Mouse (Mus musculus): ENCODE results near the gene Parvb. TPM values are rescaled to one million over a fixed set of nuclear protein-coding genes. Genes with fewer than 3 reads are reported as not detected.
"Not testable (repeated sequence)": the region's sequence is repeated elsewhere in the genome, so short reads cannot be mapped to it uniquely, and the experiment has no call there.

Gene Parvb
- polyA plus RNA-seq, 1 experiment from 2014 or later: 2.8 TPM

GRCm38 (mm10) chr15:84280309-84280708 lies 48.5 kb downstream of the Parvb start:
- 70% methylated on average over 8 of the region's 8 CpGs for WGBS
- Histone ChIP-seq H3K4me2 (replicated peaks; ENCODE audit: low read depth) (no peak overlapping the region), H3K27ac (ENCODE audit: low read depth, low read length) (no peak overlapping the region), H3K9me3 (ENCODE audit: control insufficient read depth) (no peaks in the 10 kb centered on the region), H3K4me1 (replicated peaks; ENCODE audit: control insufficient read depth, insufficient read depth, low read length) (no peaks in the 10 kb centered on the region), H3K9ac (ENCODE audit: low read depth, low read length) (no peak overlapping the region), H3K4me3 (ENCODE audit: low read depth, low read length) (no peak overlapping the region), H3K27me3 (replicated peaks; ENCODE audit: control insufficient read depth, insufficient read depth, low read length) (no peaks in the 10 kb centered on the region), H3K36me3 (ENCODE audit: control insufficient read depth, insufficient read depth) (no peaks in the 10 kb centered on the region)
- ATAC-seq: no peak
- TF ChIP-seq CTCF (IDR thresholded peaks at IDR 0.05; ENCODE audit: low read depth): no peak

- 83% methylated on average over 11 of the region's 11 CpGs for WGBS
Measured at GRCm38 (mm10) chr15:84280712-84281347, 49.0 kb downstream of the Parvb start.

DNA sequence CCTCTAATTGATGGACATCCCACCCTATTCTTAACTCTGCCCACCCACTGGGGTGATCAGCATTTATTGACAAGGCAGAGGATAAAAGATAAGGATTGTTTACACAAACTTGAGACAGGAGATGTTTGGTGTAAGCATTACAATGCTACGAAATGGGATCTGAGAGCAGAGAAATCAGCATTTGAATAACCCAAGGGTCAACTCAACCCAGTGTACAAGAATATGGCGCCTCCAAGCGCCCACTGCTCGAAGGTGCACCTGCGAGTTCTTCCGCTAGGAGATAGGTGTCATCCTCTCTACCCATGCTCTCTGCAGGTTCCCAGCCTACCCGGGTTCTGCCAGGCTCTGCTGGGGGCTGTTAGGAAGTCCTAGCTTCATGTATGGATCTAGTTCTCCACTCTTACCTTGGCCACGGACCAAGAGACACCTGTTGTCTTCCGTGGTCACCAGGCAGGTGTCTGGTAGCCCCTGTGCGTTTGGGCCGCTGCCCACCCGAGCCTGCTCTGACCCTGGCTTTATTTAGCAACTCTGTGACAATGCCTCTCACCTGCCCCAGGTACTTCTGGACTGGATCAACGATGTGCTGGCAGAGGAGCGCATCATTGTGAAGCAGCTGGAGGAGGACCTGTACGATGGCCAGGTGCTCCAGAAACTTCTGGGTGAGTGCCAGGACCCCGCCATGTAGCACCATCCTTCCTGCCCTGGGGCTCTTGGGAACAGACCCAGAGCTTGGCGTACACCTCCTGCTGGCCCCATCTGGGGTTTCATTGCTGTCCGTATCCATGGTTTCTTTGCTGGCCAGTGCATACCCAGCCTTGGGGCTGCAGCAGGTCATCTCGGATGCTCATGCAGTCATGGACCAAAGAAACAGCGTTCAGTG lies 50.6 kb downstream of the Parvb start:
- Histone ChIP-seq H3K4me2 (replicated peaks; ENCODE audit: low read depth) (no peak overlapping the region), H3K4me1 (replicated peaks; ENCODE audit: control insufficient read depth, insufficient read depth, low read length) (no peaks in the 10 kb centered on the region), H3K4me3 (ENCODE audit: low read depth, low read length) (no peak overlapping the region), H3K9ac (ENCODE audit: low read depth, low read length) (no peak overlapping the region), H3K36me3 (ENCODE audit: control insufficient read depth, insufficient read depth) (no peaks in the 10 kb centered on the region), H3K27me3 (replicated peaks; ENCODE audit: control insufficient read depth, insufficient read depth, low read length) (no peaks in the 10 kb centered on the region), H3K27ac (ENCODE audit: low read depth, low read length) (no peak overlapping the region), H3K9me3 (ENCODE audit: control insufficient read depth) (no peaks in the 10 kb centered on the region)
- 73% methylated on average over 20 of the region's 20 CpGs for WGBS
- ATAC-seq: no peak
- no peak for TF ChIP-seq CTCF (IDR thresholded peaks at IDR 0.05; ENCODE audit: low read depth)

More at GRCm38 (mm10) chr15:84280712-84281347, 49.0 kb downstream of the Parvb start:
- H3K27me3 ChIP-seq (replicated peaks; ENCODE audit: control insufficient read depth, insufficient read depth, low read length): no peaks in the 10 kb centered on the region
- H3K9me3 ChIP-seq (ENCODE audit: control insufficient read depth): no peaks in the 10 kb centered on the region
- no peaks in the 10 kb centered on the region for H3K36me3 ChIP-seq (ENCODE audit: control insufficient read depth, insufficient read depth)
- no peak overlapping the region for H3K9ac ChIP-seq (ENCODE audit: low read depth, low read length)
- no peaks in the 10 kb centered on the region for H3K4me1 ChIP-seq (replicated peaks; ENCODE audit: control insufficient read depth, insufficient read depth, low read length)
- no peak for TF ChIP-seq CTCF (IDR thresholded peaks at IDR 0.05; ENCODE audit: low read depth)
- H3K27ac ChIP-seq (ENCODE audit: low read depth, low read length): no peak overlapping the region
- no peak overlapping the region for H3K4me3 ChIP-seq (ENCODE audit: low read depth, low read length)
- no peak overlapping the region for H3K4me2 ChIP-seq (replicated peaks; ENCODE audit: low read depth)
- no peak for ATAC-seq

- Histone ChIP-seq H3K4me3 (ENCODE audit: low read depth, low read length) (no peak overlapping the region), H3K27me3 (replicated peaks; ENCODE audit: control insufficient read depth, insufficient read depth, low read length) (no peaks in the 10 kb centered on the region), H3K27ac (ENCODE audit: low read depth, low read length) (no peak overlapping the region), H3K9ac (ENCODE audit: low read depth, low read length) (no peak overlapping the region), H3K4me2 (replicated peaks; ENCODE audit: low read depth) (no peak overlapping the region), H3K36me3 (ENCODE audit: control insufficient read depth, insufficient read depth) (no peaks in the 10 kb centered on the region), H3K9me3 (ENCODE audit: control insufficient read depth) (no peaks in the 10 kb centered on the region), H3K4me1 (replicated peaks; ENCODE audit: control insufficient read depth, insufficient read depth, low read length) (no peaks in the 10 kb centered on the region)
- TF ChIP-seq CTCF (IDR thresholded peaks at IDR 0.05; ENCODE audit: low read depth): peak; percentile 82
- ATAC-seq: no peak
- 66% methylated on average over 5 of the region's 5 CpGs for WGBS
Measured at GRCm38 (mm10) chr15:84284059-84284458, 52.2 kb downstream of the Parvb start.

- 91% methylated on average over 7 of the region's 7 CpGs for whole genome bisulfite sequencing
- H3K27me3 ChIP-seq (replicated peaks; ENCODE audit: control insufficient read depth, insufficient read depth, low read length): no peaks in the 10 kb centered on the region
- no peaks in the 10 kb centered on the region for H3K36me3 ChIP-seq (ENCODE audit: control insufficient read depth, insufficient read depth)
- no peak for ATAC-seq
- no peaks in the 10 kb centered on the region for H3K4me1 ChIP-seq (replicated peaks; ENCODE audit: control insufficient read depth, insufficient read depth, low read length)
- H3K4me3 ChIP-seq (ENCODE audit: low read depth, low read length): no peak overlapping the region
- H3K4me2 ChIP-seq (replicated peaks; ENCODE audit: low read depth): no peak overlapping the region
- no peaks in the 10 kb centered on the region for H3K9me3 ChIP-seq (ENCODE audit: control insufficient read depth)
- no peak overlapping the region for H3K27ac ChIP-seq (ENCODE audit: low read depth, low read length)
- TF ChIP-seq CTCF (IDR thresholded peaks at IDR 0.05; ENCODE audit: low read depth): no peak
- H3K9ac ChIP-seq (ENCODE audit: low read depth, low read length): no peak overlapping the region
Measured at GRCm38 (mm10) chr15:84285453-84285852, 53.6 kb downstream of the Parvb start.

DNA sequence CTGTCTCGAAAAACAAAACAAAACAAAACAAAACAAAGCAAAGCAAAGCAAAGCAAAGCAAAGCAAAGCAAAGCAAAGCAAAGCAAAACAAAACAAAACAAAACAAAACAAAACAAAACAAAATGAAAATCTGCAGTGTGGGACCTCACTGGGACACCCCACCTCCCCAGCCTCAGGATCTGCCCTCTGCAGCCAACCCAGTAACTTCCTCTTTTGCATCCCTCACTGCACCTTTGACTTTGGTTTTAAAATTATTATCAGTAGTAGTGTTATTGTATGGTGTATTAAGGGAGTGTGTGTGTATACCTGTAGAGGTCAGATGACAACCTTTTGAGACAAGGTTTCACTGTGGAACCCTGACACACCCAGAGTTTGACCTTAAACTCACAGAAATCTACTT lies 57.1 kb downstream of the Parvb start:
- ATAC-seq; H3K27me3 ChIP-seq (replicated peaks; ENCODE audit: control insufficient read depth, insufficient read depth, low read length); H3K27ac ChIP-seq (ENCODE audit: low read depth, low read length); H3K4me2 ChIP-seq (replicated peaks; ENCODE audit: low read depth); H3K36me3 ChIP-seq (ENCODE audit: control insufficient read depth, insufficient read depth); H3K4me1 ChIP-seq (replicated peaks; ENCODE audit: control insufficient read depth, insufficient read depth, low read length); H3K9me3 ChIP-seq (ENCODE audit: control insufficient read depth); H3K9ac ChIP-seq (ENCODE audit: low read depth, low read length); H3K4me3 ChIP-seq (ENCODE audit: low read depth, low read length): not testable (repeated sequence)
- WGBS: 65% methylated on average over 1 of the region's 1 CpGs

All from intestine, postnatal 0 days (tissue).